Mouse (Mus musculus) T-cell, adult 2 months (primary cell): ENCODE data around the gene Dppa5a.
A peak's percentile ranks its signal among the peaks of the same experiment; 100 is the strongest.
"Not testable (repeated sequence)": the region's sequence is repeated elsewhere in the genome, so short reads cannot be mapped to it uniquely, and the experiment has no call there.

ENCODE experiments used
- DNase-seq: peaks from one replicate; pipeline ENCODE4 v3.0.0; 2022; ENCODE audit warnings: low spot score

Dppa5a gene

DNA sequence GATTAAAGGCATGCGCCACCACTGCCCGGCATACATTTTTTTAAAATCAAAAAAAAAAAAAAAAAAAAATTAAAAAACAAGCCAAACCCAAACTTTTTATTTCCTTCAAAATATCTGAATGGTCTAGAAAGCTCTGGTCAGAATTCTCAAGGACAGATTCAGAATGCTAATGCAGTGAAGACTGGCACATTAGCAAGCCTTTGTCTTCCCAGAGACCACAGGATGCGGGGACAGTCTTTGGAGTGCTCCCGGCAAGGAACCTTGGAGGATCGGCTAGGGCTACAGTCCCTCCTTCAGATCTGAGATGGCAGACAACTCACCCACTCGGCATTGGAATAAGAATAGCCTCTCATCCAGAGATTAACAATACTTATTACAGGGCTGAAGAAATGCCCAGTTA lies 3.3 kb downstream of the Dppa5a start:
- no peak for DNase-seq

DNA sequence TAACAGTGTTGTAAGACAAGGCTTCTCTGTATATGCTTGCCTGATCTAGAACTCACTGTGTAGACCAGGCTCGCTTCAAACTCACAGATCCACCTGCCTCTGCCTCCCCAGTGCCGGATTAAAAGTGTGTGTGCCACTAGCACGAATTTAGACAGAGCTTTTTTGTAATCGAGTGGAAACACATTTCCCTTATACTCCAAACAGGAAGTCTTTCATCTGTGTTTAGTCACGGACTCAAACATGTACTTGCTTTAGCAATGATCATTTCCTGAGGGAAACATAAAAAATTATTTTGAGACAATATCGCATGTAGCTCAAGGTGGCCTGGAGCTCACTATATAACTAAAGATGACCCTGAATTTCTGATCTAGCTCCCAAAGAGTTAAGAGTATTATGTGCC lies 4.6 kb downstream of the Dppa5a start:
- DNase-seq = no peak

GRCm38 (mm10) chr9:78360484-78360872 lies 7.5 kb downstream of the Dppa5a start:
- DNase-seq = no peak

DNA sequence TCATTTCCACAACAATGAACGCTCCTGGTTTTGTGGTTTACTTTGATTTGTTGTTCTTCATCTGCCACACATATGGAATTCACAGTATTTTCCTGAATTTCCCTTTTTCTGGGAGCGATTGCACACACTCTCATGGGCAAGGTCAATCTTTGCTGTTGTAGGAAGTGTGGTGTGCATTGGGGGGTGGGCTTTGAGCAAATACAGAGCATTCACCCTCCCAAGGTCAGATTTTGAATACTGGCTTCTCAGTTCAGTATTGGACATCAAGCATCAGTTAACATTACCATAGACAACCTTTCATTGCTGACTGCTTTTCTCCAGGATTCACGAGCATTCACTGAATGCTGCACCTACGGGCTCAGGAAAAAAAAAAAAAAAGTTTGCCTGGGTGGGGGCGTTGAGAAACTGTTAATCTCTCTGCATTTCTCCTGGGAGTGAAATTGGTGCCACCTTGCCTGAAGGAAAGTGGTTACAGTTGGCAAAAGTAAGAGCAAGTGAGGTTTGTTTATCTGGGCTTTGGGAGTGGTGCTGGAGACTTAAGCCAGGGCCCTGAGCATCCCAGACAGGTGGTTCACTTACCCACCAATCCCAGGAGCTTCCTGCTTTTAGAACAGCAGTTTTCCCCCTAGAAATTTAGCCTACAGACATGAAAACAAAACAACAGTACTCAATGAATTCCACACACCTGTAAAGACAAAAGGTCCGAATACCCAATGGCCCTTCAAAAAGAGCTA lies 8.1 kb downstream of the Dppa5a start:
- DNase-seq = no peak

- DNase-seq = peak; percentile 32
These were observed 9.9 kb downstream of the Dppa5a start for GRCm38 (mm10) chr9:78358053-78358452.

DNA sequence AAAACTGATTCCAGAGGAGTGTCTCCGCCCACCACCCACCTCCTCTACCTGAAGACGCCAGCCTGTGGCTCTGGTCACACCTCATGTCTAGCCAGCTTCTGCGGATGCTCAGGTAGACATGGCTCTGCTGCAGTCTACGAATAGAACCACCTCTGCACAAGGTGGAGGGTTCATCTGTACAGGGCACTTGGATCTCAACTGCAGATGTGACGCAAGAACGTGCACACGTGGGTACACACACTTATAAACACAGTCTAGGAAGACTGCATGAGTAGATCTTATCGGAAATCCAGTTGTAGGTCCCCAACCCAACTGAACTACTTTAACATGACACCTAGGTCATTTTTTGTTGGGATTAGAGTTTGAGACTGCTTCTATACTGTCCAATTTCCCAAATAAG lies 12.4 kb downstream of the Dppa5a start, which contains the start of gene Gsta2:
Gsta2 (minus strand) TSS at position 178 of the 400 bp plus-strand sequence.
- DNase-seq = no peak

DNA sequence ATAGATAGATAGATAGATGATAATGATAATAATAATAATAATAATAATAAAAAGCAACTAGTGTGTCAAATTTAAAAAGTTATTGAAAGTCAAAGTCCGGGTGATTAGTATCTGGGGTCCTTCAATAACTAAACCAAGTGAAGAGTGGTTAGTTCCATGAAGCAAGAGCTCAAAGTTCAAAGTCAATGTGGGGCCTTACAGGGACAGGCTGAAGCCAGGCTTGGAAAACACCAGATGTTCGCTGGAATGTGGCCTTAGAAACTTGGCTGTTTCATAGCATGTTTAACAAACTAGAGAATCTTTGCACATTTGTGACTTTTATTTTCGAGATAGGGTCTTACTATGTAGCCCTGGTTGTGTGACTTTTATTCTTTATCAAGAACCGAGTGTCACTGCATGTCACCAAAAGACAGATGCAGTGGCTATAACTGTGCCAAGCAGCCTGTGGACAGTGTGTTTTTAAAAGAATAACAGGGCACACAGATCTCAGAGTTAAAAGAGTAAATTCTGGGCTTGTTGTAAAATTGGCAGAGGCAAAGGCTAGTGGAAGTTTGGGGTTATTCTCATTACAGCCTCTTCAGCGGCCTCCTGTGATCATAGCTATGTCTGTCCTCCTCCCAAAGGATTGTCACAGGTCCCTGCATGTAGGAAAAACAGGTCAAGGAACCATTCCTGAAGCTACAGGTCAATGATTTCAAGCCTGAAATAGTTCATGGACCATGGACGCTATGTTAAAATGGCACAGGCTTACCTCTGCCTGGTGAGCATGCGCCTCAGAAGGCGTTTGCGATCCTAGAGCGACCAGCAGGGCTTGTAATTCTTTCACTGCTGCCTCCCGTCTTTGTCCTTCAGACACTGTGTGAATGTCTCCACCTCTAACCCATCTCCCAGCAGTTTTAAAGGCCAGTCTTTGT lies 13.1 kb downstream of the Dppa5a start:
- DNase-seq = no peak

- DNase-seq = no peak
These were observed 16.3 kb downstream of the Dppa5a start for GRCm38 (mm10) chr9:78351504-78352220.

- DNase-seq = not testable (repeated sequence)
These were observed 18.0 kb downstream of the Dppa5a start for GRCm38 (mm10) chr9:78350007-78350406.

- not testable (repeated sequence) for DNase-seq
These were observed 18.8 kb downstream of the Dppa5a start for GRCm38 (mm10) chr9:78349141-78349540.

- DNase-seq = not testable (repeated sequence)
These were observed 19.6 kb downstream of the Dppa5a start for GRCm38 (mm10) chr9:78348206-78349004.

DNA sequence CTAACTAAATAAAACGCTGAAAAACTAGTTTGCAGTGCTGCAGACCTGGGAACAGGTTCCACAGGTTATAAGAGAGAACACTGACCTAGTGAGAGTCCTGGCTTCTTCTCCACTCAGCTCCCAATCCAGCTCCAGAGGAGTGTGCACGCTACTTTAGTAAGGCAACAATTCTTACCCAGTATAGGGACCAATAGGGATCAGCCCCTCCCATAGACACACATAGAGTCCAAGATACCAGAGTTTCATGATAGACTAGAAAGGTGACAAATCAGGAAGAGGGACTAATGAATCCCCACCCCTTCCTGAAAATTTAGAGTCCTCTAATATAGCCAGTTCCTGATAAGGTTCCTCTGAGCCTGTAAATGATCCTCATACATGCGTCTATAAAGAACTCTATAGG lies 21.0 kb downstream of the Dppa5a start:
- DNase-seq = no peak

GRCm38 (mm10) chr9:78345235-78345634 lies 22.7 kb downstream of the Dppa5a start:
- not testable (repeated sequence) for DNase-seq

GRCm38 (mm10) chr9:78343055-78343454 lies 24.9 kb downstream of the Dppa5a start:
- DNase-seq = not testable (repeated sequence)

GRCm38 (mm10) chr9:78342494-78342893 lies 25.5 kb downstream of the Dppa5a start:
- DNase-seq = not testable (repeated sequence)

- peak; percentile 19 for DNase-seq
These were observed 27.7 kb downstream of the Dppa5a start for GRCm38 (mm10) chr9:78340324-78340723.

- DNase-seq = not testable (repeated sequence)
These were observed 30.9 kb downstream of the Dppa5a start for GRCm38 (mm10) chr9:78337050-78337449.

- DNase-seq = not testable (repeated sequence)
These were observed 40.7 kb downstream of the Dppa5a start, which contains the start of gene Omt2b for GRCm38 (mm10) chr9:78327289-78327688. Omt2b (plus strand) TSS chr9:78327589.

GRCm38 (mm10) chr9:78319499-78319898 lies 48.5 kb downstream of the Dppa5a start:
- DNase-seq = no peak
